Mouse (Mus musculus): ENCODE measurements around the gene Tmprss7. TPM values are rescaled to one million over a fixed set of nuclear protein-coding genes. Genes with fewer than 3 reads are reported as not detected.

The Tmprss7 gene
- polyA plus RNA-seq, 1 experiment from 2014 or later = 0.12 TPM

DNA sequence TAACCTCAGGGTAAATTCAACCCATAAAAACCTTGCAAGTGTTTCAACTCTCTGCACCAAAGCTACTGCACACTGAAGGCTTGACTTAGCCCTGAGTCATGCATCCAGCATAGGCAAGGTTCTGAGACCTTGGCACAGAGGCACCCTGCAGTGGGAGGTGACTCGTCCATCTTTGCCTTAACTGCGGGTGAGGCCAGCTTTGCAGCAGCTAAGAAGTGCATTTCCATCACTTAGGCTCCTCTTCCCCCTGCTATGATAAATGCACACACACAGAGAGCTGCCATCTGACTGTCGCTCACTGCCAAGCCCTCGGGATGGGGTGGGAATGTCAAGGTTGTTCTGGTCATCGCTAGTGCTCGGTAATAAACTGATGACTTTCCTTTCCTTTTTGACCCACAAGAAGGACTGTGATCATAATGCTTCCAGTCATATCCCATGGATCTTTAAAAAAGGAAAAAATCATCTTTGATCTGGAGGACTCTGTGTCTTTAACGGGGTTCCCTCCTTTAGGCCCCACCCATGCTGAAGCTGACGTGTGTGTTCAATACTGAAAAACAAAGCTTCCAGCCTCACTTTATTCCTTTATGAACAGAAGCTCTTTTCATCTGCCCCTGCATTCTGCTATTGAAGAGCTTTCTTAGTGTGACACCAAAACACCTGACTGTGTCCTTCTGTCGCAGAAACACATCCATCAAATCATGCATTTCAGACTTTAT, 2.1 kb upstream of the Tmprss7 start:
- 71% methylated on average over 9 of the region's 9 CpGs for WGBS
- Histone ChIP-seq H3K9me3 (ENCODE audit: control insufficient read depth, low read length) (no peaks in the 10 kb centered on the region), H3K4me1 (ENCODE audit: control insufficient read depth, insufficient read depth, low read length) (no peaks in the 10 kb centered on the region), H3K9ac (ENCODE audit: low read depth, low read length) (no peak overlapping the region), H3K27me3 (replicated peaks; ENCODE audit: control insufficient read depth, insufficient read depth, low read length) (no peaks in the 10 kb centered on the region), H3K36me3 (ENCODE audit: control insufficient read depth, insufficient read depth, low read length) (no peaks in the 10 kb centered on the region), H3K4me2 (ENCODE audit: low read depth, low read length) (no peak overlapping the region), H3K27ac (ENCODE audit: low read length) (no peak overlapping the region), H3K4me3 (ENCODE audit: low read length) (no peak overlapping the region)
- no peak for ATAC-seq

- no peak for ATAC-seq
- Histone ChIP-seq H3K4me3 (ENCODE audit: low read length) (no peak overlapping the region), H3K36me3 (ENCODE audit: control insufficient read depth, insufficient read depth, low read length) (no peaks in the 10 kb centered on the region), H3K27me3 (replicated peaks; ENCODE audit: control insufficient read depth, insufficient read depth, low read length) (no peaks in the 10 kb centered on the region), H3K9me3 (ENCODE audit: control insufficient read depth, low read length) (no peaks in the 10 kb centered on the region), H3K4me2 (ENCODE audit: low read depth, low read length) (no peak overlapping the region), H3K4me1 (ENCODE audit: control insufficient read depth, insufficient read depth, low read length) (peaks cover 3% of the 10 kb centered on the region; the same call in 1 of the 2 replicates), H3K27ac (ENCODE audit: low read length) (no peak overlapping the region), H3K9ac (ENCODE audit: low read depth, low read length) (no peak overlapping the region)
- WGBS = 80% methylated on average over 3 of the region's 3 CpGs
Observed at GRCm38 (mm10) chr16:45692851-45693250, 607 bp downstream of the Tmprss7 start.

- ATAC-seq = no peak
- Histone ChIP-seq H3K9ac (ENCODE audit: low read depth, low read length) (no peak overlapping the region), H3K9me3 (ENCODE audit: control insufficient read depth, low read length) (no peaks in the 10 kb centered on the region), H3K27me3 (replicated peaks; ENCODE audit: control insufficient read depth, insufficient read depth, low read length) (no peaks in the 10 kb centered on the region), H3K4me3 (ENCODE audit: low read length) (no peak overlapping the region), H3K4me2 (ENCODE audit: low read depth, low read length) (no peak overlapping the region), H3K36me3 (ENCODE audit: control insufficient read depth, insufficient read depth, low read length) (no peaks in the 10 kb centered on the region), H3K27ac (ENCODE audit: low read length) (no peak overlapping the region), H3K4me1 (ENCODE audit: control insufficient read depth, insufficient read depth, low read length) (peaks cover 3% of the 10 kb centered on the region; the same call in 1 of the 2 replicates)
- 20% methylated on average over 4 of the region's 4 CpGs for WGBS
Observed at GRCm38 (mm10) chr16:45690178-45690577, 3.3 kb downstream of the Tmprss7 start.

DNA sequence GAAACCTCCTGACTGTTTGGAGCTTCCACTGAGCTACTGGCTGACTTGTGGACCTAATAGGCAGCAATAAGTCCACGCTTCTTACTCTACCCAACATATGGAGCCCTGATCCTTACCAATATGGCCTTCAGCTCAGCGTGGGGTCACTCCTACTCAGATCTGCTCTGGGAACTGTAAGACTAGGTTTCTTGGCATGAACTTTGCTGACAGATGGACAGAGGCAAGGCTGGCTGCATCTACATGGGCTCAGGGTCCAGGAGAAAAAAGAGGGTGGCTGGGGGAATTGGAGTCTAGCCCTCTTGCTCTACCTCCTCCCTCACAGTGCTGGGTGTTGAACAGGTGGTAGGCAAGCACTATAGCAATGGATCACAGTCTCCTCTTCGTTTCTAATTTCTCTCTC, 6.6 kb downstream of the Tmprss7 start:
- no peak for ATAC-seq
- WGBS = 79% methylated on average over 3 of the region's 3 CpGs
- Histone ChIP-seq H3K4me3 (ENCODE audit: low read length) (no peak overlapping the region), H3K4me1 (ENCODE audit: control insufficient read depth, insufficient read depth, low read length) (peaks cover 3% of the 10 kb centered on the region; the same call in 1 of the 2 replicates), H3K4me2 (ENCODE audit: low read depth, low read length) (no peak overlapping the region), H3K9ac (ENCODE audit: low read depth, low read length) (no peak overlapping the region), H3K36me3 (ENCODE audit: control insufficient read depth, insufficient read depth, low read length) (no peaks in the 10 kb centered on the region), H3K27ac (ENCODE audit: low read length) (no peak overlapping the region), H3K27me3 (replicated peaks; ENCODE audit: control insufficient read depth, insufficient read depth, low read length) (no peaks in the 10 kb centered on the region), H3K9me3 (ENCODE audit: control insufficient read depth, low read length) (no peaks in the 10 kb centered on the region)

DNA sequence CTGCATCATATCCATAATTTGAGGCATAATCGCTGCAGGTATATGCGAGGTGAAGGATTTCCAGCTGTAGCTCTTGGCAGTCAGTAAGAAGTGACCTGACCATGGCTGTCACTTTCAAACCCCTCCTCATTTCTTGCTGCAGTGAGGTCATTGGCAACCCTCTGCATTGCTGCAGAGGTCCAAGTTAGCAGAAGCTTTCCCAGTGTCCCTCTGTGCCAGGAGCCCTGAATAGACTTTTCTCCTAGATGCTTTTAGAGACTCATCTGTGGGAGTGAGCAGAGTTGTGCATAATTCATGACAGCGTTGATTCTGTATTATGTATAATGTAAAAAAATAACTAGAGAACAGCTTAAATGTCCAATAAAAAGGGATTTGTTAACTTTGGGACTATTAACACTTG, 8.2 kb downstream of the Tmprss7 start:
- Histone ChIP-seq H3K4me1 (ENCODE audit: control insufficient read depth, insufficient read depth, low read length) (peaks cover 1% of the 10 kb centered on the region; the same call in 1 of the 2 replicates), H3K4me3 (ENCODE audit: low read length) (no peak overlapping the region), H3K27me3 (replicated peaks; ENCODE audit: control insufficient read depth, insufficient read depth, low read length) (no peaks in the 10 kb centered on the region), H3K9me3 (ENCODE audit: control insufficient read depth, low read length) (no peaks in the 10 kb centered on the region), H3K4me2 (ENCODE audit: low read depth, low read length) (no peak overlapping the region), H3K27ac (ENCODE audit: low read length) (no peak overlapping the region), H3K36me3 (ENCODE audit: control insufficient read depth, insufficient read depth, low read length) (no peaks in the 10 kb centered on the region), H3K9ac (ENCODE audit: low read depth, low read length) (no peak overlapping the region)
- ATAC-seq = no peak
- WGBS = 67% methylated on average over 3 of the region's 3 CpGs

DNA sequence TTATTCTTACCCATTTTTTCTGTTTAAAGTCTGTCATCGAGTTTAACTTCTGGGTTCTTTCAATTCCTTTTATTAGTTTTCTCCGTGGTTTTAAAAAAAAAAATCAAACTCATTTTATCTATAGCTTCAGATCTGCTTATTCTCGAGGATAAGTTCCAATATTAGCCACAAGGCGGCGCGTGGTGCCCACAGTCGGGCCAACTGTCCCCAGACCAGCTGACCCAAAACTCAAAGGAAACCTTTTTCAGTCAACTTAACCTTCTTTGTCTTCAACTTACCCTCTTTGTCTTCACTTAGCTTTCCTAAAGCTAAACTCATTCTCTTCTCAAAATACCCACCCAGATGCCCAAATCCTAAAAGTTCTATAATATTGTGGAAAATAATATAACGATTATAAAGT, 8.6 kb downstream of the Tmprss7 start:
- Histone ChIP-seq H3K4me2 (ENCODE audit: low read depth, low read length) (no peak overlapping the region), H3K27me3 (replicated peaks; ENCODE audit: control insufficient read depth, insufficient read depth, low read length) (no peaks in the 10 kb centered on the region), H3K4me1 (ENCODE audit: control insufficient read depth, insufficient read depth, low read length) (no peaks in the 10 kb centered on the region), H3K9ac (ENCODE audit: low read depth, low read length) (no peak overlapping the region), H3K36me3 (ENCODE audit: control insufficient read depth, insufficient read depth, low read length) (no peaks in the 10 kb centered on the region), H3K9me3 (ENCODE audit: control insufficient read depth, low read length) (no peaks in the 10 kb centered on the region), H3K27ac (ENCODE audit: low read length) (no peak overlapping the region), H3K4me3 (ENCODE audit: low read length) (no peak overlapping the region)
- ATAC-seq = no peak
- 14% methylated on average over 8 of the region's 8 CpGs for WGBS

- no peak overlapping the region for H3K4me2 ChIP-seq (ENCODE audit: low read depth, low read length)
- H3K27me3 ChIP-seq (replicated peaks; ENCODE audit: control insufficient read depth, insufficient read depth, low read length) = no peaks in the 10 kb centered on the region
- no peaks in the 10 kb centered on the region for H3K36me3 ChIP-seq (ENCODE audit: control insufficient read depth, insufficient read depth, low read length)
- H3K9me3 ChIP-seq (ENCODE audit: control insufficient read depth, low read length) = no peaks in the 10 kb centered on the region
- H3K27ac ChIP-seq (ENCODE audit: low read length) = no peak overlapping the region
- no peak overlapping the region for H3K9ac ChIP-seq (ENCODE audit: low read depth, low read length)
- H3K4me1 ChIP-seq (ENCODE audit: control insufficient read depth, insufficient read depth, low read length) = no peaks in the 10 kb centered on the region
- 26% methylated on average over 1 of the region's 1 CpGs for WGBS
- H3K4me3 ChIP-seq (ENCODE audit: low read length) = no peak overlapping the region
- no peak for ATAC-seq
Observed at GRCm38 (mm10) chr16:45676462-45676861, 17.0 kb downstream of the Tmprss7 start.

DNA sequence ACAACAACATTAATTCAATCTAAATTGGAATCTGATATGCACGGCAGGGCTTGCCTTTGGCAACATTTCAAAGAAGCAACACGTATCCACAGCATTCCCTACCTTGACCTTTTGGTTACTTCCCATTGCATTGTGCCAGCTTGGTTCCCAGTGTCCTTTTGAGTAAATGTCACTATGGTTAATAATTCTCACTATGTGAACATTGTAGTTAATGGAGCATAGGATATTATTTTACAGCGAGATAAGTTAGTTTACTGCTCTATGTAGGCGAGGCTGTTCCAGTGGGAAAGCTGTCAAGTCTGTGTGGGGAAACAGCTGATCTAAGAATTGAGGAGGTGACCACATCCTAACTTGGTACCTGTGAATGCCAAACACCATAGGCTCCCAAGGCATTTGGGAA, 23.5 kb downstream of the Tmprss7 start:
- 45% methylated on average over 4 of the region's 4 CpGs for WGBS
- Histone ChIP-seq H3K36me3 (ENCODE audit: control insufficient read depth, insufficient read depth, low read length) (no peaks in the 10 kb centered on the region), H3K27me3 (replicated peaks; ENCODE audit: control insufficient read depth, insufficient read depth, low read length) (no peaks in the 10 kb centered on the region), H3K4me3 (ENCODE audit: low read length) (no peak overlapping the region), H3K27ac (ENCODE audit: low read length) (no peak overlapping the region), H3K4me1 (ENCODE audit: control insufficient read depth, insufficient read depth, low read length) (peaks cover 6% of the 10 kb centered on the region), H3K4me2 (ENCODE audit: low read depth, low read length) (no peak overlapping the region), H3K9ac (ENCODE audit: low read depth, low read length) (no peak overlapping the region), H3K9me3 (ENCODE audit: control insufficient read depth, low read length) (no peaks in the 10 kb centered on the region)
- ATAC-seq = peak; percentile 88

DNA sequence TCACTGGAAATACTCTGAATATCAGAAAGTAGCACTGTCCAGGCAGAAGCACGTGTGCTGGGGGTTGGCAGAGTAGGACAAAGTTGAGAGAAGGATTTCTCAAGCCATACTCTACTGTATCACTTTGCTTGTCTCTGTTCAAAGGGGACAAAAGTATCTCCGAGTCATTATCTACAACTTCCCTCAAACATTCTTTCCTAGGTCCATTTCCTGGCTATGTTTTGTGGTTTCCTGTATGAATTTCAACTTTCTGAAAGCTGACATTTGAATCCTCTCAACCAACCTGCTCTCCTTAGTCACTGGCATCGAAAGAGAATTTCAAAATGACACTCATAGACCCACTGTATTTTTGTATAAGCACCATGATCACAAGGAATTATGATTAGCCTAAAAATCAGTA, 25.3 kb downstream of the Tmprss7 start:
- Histone ChIP-seq H3K9me3 (ENCODE audit: control insufficient read depth, low read length) (no peaks in the 10 kb centered on the region), H3K4me1 (ENCODE audit: control insufficient read depth, insufficient read depth, low read length) (peaks cover 6% of the 10 kb centered on the region), H3K4me3 (ENCODE audit: low read length) (no peak overlapping the region), H3K4me2 (ENCODE audit: low read depth, low read length) (no peak overlapping the region), H3K36me3 (ENCODE audit: control insufficient read depth, insufficient read depth, low read length) (no peaks in the 10 kb centered on the region), H3K27me3 (replicated peaks; ENCODE audit: control insufficient read depth, insufficient read depth, low read length) (no peaks in the 10 kb centered on the region), H3K27ac (ENCODE audit: low read length) (no peak overlapping the region), H3K9ac (ENCODE audit: low read depth, low read length) (no peak overlapping the region)
- 70% methylated on average over 3 of the region's 3 CpGs for WGBS
- ATAC-seq = no peak

DNA sequence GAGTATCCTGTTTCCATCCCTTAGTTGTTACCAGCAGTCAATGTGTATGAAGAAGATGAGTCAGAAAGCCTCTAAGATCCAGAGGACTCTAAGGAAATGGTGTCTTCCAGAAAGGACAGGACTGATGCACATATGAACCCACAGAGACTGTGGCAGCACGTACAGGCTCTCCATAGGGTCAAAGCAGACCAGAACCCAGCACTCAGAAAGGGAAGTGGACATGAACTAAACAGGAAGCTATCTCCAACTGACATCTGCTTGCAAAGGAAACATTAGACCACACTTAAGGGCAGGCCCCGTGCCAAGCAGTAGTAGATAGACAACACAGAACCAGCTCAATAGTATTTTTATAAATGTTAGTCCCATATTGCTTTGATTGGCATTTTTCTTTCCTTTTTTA, 27.3 kb downstream of the Tmprss7 start:
- Histone ChIP-seq H3K4me1 (ENCODE audit: control insufficient read depth, insufficient read depth, low read length) (peaks cover 6% of the 10 kb centered on the region), H3K36me3 (ENCODE audit: control insufficient read depth, insufficient read depth, low read length) (no peaks in the 10 kb centered on the region), H3K4me3 (ENCODE audit: low read length) (no peak overlapping the region), H3K27me3 (replicated peaks; ENCODE audit: control insufficient read depth, insufficient read depth, low read length) (no peaks in the 10 kb centered on the region), H3K4me2 (ENCODE audit: low read depth, low read length) (no peak overlapping the region), H3K9me3 (ENCODE audit: control insufficient read depth, low read length) (no peaks in the 10 kb centered on the region), H3K9ac (ENCODE audit: low read depth, low read length) (no peak overlapping the region), H3K27ac (ENCODE audit: low read length) (no peak overlapping the region)
- WGBS = 66% methylated on average over 2 of the region's 2 CpGs
- no peak for ATAC-seq
